Mouse (Mus musculus) E14TG2a.4 (cell line): ENCODE measurements around the gene Chst5.

ENCODE experiments used
- H3K27me3 ChIP-seq: 2 replicates; pipeline ENCODE4 v1.6.1; 2014; ENCODE audit warnings: low read length, control low read depth; ENCODE audit not compliant: insufficient read depth
- H3K36me3 ChIP-seq: 2 replicates; pipeline ENCODE4 v1.6.1; 2014; ENCODE audit warnings: low read length, control low read depth; ENCODE audit not compliant: insufficient read depth
- H3K4me1 ChIP-seq: replicated peaks from 2 replicates; pipeline ENCODE4 v1.6.1; 2014; ENCODE audit warnings: low read depth, low read length, control low read depth
- H3K4me3 ChIP-seq: replicated peaks from 2 replicates; pipeline ENCODE4 v1.5.1; 2014; ENCODE audit warnings: mild to moderate bottlenecking, low read length
- H3K9me3 ChIP-seq: 2 replicates; pipeline ENCODE4 v1.6.1; 2014; ENCODE audit warnings: low read length, control low read depth
- CTCF ChIP-seq: conservative IDR thresholded peaks from 2 replicates; pipeline ENCODE4 v1.5.1; 2014; ENCODE audit warnings: low read length
- NANOG ChIP-seq: IDR thresholded peaks from 2 replicates; pipeline ENCODE4 v1.6.1; 2014; ENCODE audit warnings: borderline replicate concordance, low read length, mixed read lengths
- POU5F1 ChIP-seq: IDR thresholded peaks from 2 replicates; pipeline ENCODE4 v1.6.1; 2014; ENCODE audit warnings: low read length, borderline replicate concordance

Gene Chst5

DNA sequence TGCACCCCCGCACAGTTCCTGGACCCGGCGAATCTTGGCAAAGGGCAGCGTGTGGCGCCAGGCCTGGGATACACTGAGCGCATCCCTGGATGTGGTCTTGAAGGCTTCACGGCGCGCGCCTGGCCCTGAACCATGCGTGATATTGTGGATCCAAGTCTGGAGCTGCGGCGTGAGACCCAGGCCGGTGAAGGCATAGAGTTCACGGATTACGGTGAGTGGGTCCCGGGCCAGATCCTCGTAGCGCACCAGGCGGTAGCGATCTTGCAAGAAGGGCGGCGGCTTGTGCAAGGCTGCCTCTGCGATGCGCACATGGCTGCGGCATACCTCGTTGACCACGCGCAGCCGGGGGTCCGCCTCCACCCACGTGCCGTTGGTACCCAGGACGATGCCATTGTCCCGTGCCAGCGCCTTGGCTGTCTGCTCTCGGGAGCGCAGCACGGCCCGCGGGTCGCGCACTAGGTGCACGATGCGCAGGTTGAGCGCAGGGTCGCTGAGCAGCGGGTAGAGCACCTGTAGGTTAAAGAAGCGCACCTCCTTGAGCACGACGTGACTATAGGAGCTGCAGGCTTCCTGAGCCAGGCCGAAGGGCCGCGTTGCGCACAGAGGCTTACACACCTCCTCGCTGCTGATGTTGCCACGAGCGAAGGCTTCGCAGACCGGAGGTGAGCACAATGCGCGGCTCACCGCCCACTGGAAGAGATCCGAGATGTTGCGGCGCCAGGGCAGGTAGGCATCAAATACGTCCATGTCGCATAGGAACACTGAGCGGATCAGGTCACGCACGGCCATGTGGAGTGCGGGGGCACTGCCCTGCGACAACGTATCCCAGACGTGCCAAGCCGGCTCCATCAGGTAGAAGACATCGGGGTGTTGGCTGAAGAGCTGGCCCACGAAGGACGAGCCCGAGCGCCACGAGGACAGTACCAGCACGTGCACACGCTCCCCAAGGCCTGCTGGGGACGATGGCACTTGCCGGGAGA lies 20.0 kb downstream of the Chst5 start:
- Histone ChIP-seq H3K36me3 (peaks cover 6% of the 10 kb centered on the region; the same call in 1 of the 2 replicates), H3K9me3 (no peaks in the 10 kb centered on the region), H3K4me3 (peak overlapping the region; percentile 78), H3K4me1 (peaks cover 65% of the 10 kb centered on the region), H3K27me3 (peaks cover 30% of the 10 kb centered on the region)
- TF ChIP-seq NANOG, result no peak
- TF ChIP-seq POU5F1, result no peak
- TF ChIP-seq CTCF, result no peak

DNA sequence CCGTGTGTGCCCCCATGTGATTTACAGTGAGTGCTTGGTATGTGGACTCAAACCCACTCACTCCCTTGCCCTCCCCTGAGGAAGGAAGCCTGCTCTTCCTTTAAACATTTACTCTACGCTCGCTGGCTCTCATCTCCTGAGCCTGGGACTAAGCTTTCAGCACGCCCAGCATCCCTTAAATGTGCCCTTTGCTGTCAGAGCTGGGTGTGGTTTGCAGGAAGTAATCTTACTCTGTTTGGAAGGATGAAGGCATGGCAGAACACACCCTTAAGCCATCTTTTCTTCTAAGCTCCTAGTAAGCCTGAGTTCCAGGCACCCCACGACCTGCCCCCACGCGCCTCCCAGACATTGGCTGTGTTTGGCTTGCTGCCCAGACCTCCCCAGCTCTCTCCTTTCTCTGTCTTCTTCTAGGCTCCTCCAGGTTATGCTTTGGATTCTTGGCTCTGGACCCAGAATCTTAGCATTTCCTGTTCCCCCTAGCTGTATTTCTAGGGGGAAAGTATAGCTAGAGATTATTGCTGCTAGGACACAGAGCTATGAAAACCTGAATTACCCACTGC lies 22.1 kb downstream of the Chst5 start:
- no peaks in the 10 kb centered on the region for H3K36me3 ChIP-seq
- no peaks in the 10 kb centered on the region for H3K9me3 ChIP-seq
- 0 out of 2 replicates have a peak overlapping the region, but pooled peaks have one; percentile 7 for H3K4me3 ChIP-seq
- peaks cover 60% of the 10 kb centered on the region for H3K4me1 ChIP-seq
- peaks cover 30% of the 10 kb centered on the region for H3K27me3 ChIP-seq
- TF ChIP-seq CTCF (no peak), POU5F1 (no peak), NANOG (no peak)

DNA sequence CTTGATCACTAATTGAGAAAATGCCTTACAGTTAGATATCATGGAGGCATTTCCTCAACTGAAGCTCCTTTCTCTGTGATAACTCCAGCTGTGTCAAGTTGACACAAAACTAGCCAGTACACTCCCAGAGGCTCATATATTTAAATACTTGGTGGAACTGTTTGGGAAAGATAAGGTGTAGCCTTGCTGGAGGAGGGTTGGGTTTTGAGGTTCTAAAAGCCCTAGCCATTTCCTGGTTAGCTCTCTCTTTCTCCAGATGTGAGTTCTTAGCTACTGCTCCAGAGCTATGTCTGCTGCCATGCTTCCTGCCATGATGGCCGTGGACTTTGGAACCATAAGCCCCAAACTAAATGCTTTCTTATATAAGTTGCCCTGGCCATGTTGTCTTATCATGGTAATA lies 22.8 kb downstream of the Chst5 start:
- Histone ChIP-seq H3K36me3 (no peaks in the 10 kb centered on the region), H3K27me3 (peaks cover 30% of the 10 kb centered on the region), H3K4me1 (peaks cover 53% of the 10 kb centered on the region), H3K9me3 (no peaks in the 10 kb centered on the region), H3K4me3 (no peak overlapping the region)
- TF ChIP-seq NANOG (no peak), CTCF (no peak), POU5F1 (no peak)

DNA sequence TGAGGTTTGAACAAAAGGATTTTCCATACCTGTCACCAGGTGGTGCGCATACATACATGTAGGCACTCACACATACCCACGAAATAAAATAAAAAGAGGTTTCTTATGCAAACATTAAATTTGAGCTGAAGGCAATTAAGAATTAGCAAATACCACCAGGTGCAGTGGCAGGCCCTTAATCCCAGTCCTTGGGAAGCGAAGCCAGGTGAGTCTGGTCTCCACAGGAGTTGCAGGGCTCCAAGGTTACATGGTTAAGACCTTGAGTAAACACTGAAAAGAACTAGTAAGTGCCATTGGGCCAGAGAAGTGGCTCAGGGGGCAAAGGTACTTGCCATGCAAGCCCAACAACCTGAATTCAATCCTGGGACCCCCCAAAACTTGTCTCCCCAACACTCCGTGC lies 26.6 kb downstream of the Chst5 start:
- peaks cover 6% of the 10 kb centered on the region; the same call in 1 of the 2 replicates for H3K27me3 ChIP-seq
- no peaks in the 10 kb centered on the region for H3K36me3 ChIP-seq
- H3K4me3 ChIP-seq, result no peak overlapping the region
- H3K4me1 ChIP-seq, result peaks cover 24% of the 10 kb centered on the region
- H3K9me3 ChIP-seq, result no peaks in the 10 kb centered on the region
- TF ChIP-seq NANOG (no peak), CTCF (no peak), POU5F1 (no peak)

DNA sequence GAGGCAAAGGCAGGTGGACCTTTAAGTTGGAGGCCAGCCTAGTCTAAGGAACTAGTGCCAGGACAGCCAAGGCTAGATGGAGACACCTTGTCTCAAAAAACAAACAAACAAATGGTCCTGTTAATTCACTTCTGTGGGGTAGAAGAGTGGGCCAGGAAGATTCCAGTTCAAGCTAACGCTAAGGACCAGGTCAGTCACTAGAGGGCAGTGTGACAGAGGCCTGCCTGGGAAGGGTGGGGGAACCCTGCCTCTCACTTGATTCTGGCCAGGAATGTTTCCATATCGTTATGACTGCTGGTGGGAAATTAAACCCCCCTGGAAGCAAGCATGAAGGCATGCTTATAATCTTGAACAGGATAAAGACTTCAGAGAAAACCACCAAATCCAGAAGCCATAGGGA lies 28.7 kb downstream of the Chst5 start:
- peak; percentile 87 for TF ChIP-seq CTCF
- no peak for TF ChIP-seq NANOG
- Histone ChIP-seq H3K4me1 (peaks cover 19% of the 10 kb centered on the region), H3K27me3 (peaks cover 6% of the 10 kb centered on the region; the same call in 1 of the 2 replicates), H3K9me3 (no peaks in the 10 kb centered on the region), H3K4me3 (no peak overlapping the region), H3K36me3 (no peaks in the 10 kb centered on the region)

DNA sequence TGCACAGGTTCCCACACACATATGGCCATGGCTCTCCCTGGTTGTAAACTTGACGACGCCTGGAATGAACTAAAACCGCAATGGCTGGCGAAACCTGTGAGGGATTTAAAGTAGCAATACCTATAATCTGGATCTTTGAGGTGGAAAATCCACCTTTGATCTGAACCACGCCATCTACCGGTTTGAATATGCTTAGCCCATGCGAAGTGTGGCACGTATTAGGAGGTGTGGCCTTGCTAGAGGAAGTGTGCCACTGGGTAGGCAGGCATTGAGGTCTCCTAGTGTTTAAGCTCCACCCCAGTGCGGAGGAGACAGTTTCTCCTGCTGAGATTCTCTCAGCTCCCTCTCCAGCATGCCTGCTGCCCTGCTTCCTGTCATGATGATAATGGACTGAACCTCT lies 32.5 kb downstream of the Chst5 start:
- Histone ChIP-seq H3K9me3 (no peaks in the 10 kb centered on the region), H3K27me3 (no peaks in the 10 kb centered on the region), H3K4me3 (no peak overlapping the region), H3K36me3 (peaks cover 19% of the 10 kb centered on the region), H3K4me1 (peaks cover 48% of the 10 kb centered on the region)
- TF ChIP-seq POU5F1 (no peak), NANOG (no peak), CTCF (peak; percentile 33; the same call in 1 of the 2 replicates)

DNA sequence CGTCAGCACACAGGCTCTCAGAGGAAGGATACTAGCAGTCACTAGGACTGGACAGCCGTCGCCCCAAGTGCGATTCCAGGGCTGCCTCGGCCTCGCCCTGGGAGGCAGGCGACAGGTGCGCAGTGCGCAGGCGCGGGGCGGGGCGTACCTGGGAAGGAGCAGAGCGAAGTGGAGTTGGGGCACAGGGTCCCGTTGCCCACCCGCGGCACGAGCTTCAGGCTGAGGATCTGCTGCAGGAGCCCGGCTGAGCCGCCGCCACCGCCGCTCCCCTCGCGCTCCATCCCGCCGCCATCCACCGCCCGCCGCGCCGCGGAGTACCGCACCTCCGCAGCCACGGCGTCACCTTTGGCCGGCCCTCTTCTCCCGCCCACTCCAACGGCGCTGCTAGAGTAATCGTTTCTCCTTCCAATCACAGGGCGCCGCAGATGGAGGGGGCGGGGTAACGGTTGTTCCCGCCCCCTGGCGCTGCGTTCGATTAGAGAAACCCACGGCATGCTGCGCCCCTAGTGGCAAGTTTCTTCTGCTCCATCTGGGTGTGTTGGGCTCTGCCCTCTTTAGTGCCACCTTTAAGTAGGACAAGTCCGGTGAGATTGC lies 33.8 kb downstream of the Chst5 start, which contains the start of gene Tmem170:
Gene Tmem170 (minus strand): TSS at position 396 of the 594 bp plus-strand sequence.
- Histone ChIP-seq H3K9me3 (no peaks in the 10 kb centered on the region), H3K36me3 (peaks cover 29% of the 10 kb centered on the region), H3K27me3 (no peaks in the 10 kb centered on the region), H3K4me3 (peak within 1 kb of the TSS; percentile 94), H3K4me1 (peaks cover 60% of the 10 kb centered on the region)
- TF ChIP-seq NANOG (no peak), POU5F1 (no peak), CTCF (peak; percentile 80)

DNA sequence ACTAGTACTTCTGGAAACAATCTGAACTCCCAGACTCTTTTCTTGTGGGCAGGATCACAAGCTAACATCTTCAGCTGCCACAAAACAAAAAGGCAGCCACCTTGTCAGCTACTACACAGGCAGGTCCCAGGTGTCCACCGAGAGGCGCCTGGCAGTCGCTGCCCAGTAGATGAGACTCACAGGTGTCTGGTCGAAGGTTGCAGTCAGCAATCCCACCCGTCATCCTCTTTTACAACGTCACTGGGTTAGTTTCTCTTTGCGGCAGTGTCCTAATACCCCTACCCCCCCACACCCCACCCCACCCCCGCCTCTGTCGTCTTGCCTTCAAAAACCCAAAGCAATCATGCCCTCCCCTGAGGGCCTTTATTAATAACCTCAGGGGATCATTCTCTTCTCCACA lies 34.5 kb downstream of the Chst5 start:
- Histone ChIP-seq H3K9me3 (no peaks in the 10 kb centered on the region), H3K4me3 (peak overlapping the region; percentile 94), H3K27me3 (no peaks in the 10 kb centered on the region), H3K4me1 (peaks cover 65% of the 10 kb centered on the region), H3K36me3 (peaks cover 33% of the 10 kb centered on the region)
- TF ChIP-seq CTCF (no peak), NANOG (no peak), POU5F1 (no peak)
